Mouse (Mus musculus) megakaryocyte, adult 5-6 weeks (primary cell): ENCODE measurements around the gene Trim8. TPM values are rescaled to one million over a fixed set of nuclear protein-coding genes. Genes with fewer than 3 reads are reported as not detected.

Experiments
- ATAC-seq: 2 replicates; pipeline ENCODE4 v1.8.0; 2016; ENCODE audit warnings: mild to moderate bottlenecking, inconsistent platforms; ENCODE audit not compliant: poor library complexity, severe bottlenecking
- total RNA-seq, 2 experiments: library from RNA; stranded (forward) in 1 of 2; stranded (reverse) in 1 of 2; fragments of 153-499, 151-499 nt in 1 of 2; fragments of 221-1000, 200-1000 nt in 1 of 2; gene quantifications; 2 replicates each; pipeline versions ENCODE4 v1.2.3 to v1.2.4; 2015 to 2017

Trim8 gene
- total RNA-seq, 2 experiments from 2014 or later, result 18.2 to 20.1 TPM

GRCm38 (mm10) chr19:46479306-46480075, 22.0 kb upstream of the Trim8 start:
- no peak for ATAC-seq

- ATAC-seq, result no peak
Measured at GRCm38 (mm10) chr19:46480624-46481345, 20.7 kb upstream of the Trim8 start.

DNA sequence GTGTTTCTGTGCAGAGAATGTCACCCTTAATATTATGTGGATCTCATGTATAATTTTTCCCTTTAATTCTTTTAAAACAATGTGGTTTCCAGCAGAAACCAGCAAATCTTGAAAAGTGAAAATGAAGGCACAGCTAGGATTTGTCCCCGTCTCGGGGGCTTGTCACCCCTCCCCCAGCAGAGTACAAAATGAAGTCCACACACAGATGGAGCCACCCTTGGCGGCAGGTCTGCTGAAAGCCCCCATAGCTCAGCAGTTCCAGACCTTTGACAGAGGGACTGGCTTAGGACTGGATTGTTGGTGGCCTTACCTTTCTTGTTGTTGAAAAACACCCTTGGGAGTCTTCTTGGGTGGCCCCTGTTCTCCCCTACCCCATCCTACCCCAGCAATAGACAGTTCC, 20.1 kb upstream of the Trim8 start:
- ATAC-seq, result no peak

DNA sequence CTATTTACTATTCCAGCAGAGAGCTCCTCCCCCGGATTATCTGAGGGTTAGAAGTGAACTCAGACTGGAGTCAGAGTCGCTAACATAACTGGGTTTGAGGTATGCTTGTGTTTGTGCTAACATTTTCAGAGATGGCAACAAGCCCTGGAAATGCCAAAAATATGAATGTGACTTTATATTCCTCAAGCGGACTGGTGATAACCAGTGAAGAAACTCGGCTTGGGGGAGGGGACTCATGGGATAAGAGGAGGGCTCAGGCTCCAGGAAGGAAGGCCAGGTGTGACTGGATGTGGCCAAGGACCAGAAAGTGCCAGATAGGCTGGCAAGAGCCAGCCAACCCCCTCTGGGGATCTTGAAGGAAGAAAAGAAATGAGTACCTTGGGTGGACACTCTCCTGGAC, 19.7 kb upstream of the Trim8 start:
- no peak for ATAC-seq

DNA sequence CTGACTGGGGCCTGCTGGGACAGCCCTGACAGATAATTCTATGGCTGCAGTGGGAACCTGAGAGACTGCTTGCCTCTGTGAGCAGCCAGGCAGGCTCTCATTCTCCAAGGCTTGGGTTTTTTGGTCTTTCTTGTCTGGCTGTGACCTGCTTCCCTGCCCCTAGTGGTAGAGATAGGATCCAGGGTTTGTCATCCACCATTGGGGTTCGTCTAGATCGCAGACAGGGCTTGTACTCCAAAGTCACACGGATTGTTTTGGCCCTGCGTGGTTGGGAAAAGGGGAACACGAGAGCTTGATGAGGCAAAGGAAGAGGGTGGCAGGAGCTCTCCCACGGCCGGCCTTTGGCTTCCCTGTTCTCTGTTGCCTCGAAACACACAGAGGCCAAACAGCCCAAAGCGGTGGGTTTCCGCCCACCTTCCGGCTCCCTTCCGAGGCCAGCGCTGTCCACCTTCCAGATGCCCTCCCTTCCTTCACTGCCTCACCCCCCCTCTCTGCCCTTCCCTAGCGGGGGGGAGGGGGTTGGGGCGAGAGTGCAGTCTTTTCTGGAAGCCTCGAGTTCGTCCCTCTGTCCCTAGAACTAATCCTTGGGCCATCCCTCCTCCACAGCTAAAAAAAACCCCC, 18.5 kb upstream of the Trim8 start:
- 0 out of 2 replicates have a peak, but pooled peaks have one; percentile 19 for ATAC-seq

GRCm38 (mm10) chr19:46483701-46484328, 17.7 kb upstream of the Trim8 start:
- ATAC-seq, result no peak

DNA sequence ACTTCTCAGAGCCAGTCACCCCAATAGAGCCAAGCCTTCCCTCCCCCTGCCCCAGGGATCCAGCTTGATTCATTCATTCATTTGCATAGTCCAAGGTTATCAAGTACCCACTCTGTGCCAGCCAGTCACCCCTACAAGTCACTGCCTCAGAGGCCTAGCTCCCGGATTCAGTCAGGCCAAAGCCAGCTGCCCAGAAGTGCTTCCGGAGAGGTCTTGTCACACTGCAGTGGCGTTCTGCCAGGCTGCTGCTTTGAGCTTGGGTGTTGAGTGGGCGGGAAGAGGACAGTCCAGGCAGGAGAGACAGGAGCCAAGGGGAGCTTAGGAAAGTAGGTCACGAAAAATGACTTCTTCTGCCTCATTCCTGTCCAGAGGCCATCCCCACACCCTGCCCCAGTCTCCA, 17.0 kb upstream of the Trim8 start:
- no peak for ATAC-seq

- no peak for ATAC-seq
Measured at GRCm38 (mm10) chr19:46485847-46486246, 15.7 kb upstream of the Trim8 start.

GRCm38 (mm10) chr19:46486709-46487108, 14.8 kb upstream of the Trim8 start:
- peak; percentile 76 for ATAC-seq

DNA sequence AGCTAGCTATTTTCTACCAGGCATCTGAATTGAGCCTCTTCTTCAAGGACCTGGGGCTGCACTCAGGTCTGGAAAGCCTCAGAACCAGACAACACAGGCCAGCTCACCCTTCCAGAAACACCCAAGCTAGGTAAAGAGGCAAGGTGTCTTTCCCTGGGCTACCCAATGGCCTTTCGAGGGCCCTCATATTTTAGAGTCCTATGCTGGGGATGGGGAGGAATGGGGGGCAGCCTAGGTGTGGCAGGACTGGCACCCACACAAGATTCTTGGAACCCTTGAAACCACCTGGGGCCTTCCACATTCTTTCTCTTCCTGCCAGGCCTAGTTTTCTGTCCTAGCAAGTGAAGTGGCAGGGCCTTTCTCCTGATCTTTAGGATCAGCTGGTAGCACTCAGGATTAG, 12.1 kb upstream of the Trim8 start:
- ATAC-seq, result no peak

GRCm38 (mm10) chr19:46490634-46491033, 10.9 kb upstream of the Trim8 start:
- no peak for ATAC-seq

DNA sequence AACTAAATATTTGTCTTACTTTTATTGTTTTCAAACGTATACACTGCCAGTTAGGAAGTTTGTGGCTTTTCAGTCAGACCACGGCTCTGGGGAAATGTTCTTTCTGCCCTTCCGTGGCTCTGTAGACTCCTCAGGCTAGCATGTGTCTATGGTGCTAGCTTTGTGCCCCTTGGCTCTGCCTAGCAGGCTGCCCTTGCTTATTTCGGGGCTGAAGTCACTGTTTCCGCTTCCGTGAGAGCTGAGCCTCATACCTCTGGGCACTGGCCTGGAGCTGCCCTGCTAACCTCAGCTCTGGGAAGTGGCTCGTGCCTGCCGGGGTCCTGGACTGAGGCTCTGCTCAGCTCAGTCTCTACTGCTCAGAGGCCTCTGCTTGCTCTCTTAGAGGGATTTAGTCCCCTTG, 6.4 kb upstream of the Trim8 start:
- no peak for ATAC-seq

GRCm38 (mm10) chr19:46497230-46497629, 4.3 kb upstream of the Trim8 start:
- ATAC-seq, result no peak

- ATAC-seq, result no peak
Measured at GRCm38 (mm10) chr19:46499539-46499835, 2.0 kb upstream of the Trim8 start.

GRCm38 (mm10) chr19:46499836-46500580, 1.5 kb upstream of the Trim8 start:
- ATAC-seq, result peak; percentile 54

- no peak for ATAC-seq
Measured at GRCm38 (mm10) chr19:46500581-46501341, 741 bp upstream of the Trim8 start.

DNA sequence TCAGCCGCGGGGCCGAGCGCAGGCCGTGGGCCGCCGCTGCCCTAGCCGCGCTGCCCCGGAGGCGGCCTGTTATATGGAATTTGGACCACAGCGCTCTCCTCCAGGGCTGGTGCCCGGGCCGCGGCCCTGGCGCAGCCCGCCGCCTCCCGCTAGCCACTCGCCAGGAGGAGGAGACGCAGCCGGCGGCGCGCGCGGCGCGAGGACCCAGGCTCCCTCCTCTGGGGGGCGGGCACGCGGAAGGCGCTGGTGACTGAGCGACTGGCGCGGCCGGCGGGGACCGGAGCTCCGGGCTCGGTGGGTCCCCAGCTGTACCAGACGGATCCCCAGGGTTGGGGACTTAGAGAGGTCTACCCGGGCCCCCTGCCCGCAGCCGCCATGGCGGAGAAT, 560 bp downstream of the Trim8 start:
- ATAC-seq, result no peak

GRCm38 (mm10) chr19:46502471-46503166, 1.1 kb downstream of the Trim8 start:
- ATAC-seq, result peak; percentile 16

DNA sequence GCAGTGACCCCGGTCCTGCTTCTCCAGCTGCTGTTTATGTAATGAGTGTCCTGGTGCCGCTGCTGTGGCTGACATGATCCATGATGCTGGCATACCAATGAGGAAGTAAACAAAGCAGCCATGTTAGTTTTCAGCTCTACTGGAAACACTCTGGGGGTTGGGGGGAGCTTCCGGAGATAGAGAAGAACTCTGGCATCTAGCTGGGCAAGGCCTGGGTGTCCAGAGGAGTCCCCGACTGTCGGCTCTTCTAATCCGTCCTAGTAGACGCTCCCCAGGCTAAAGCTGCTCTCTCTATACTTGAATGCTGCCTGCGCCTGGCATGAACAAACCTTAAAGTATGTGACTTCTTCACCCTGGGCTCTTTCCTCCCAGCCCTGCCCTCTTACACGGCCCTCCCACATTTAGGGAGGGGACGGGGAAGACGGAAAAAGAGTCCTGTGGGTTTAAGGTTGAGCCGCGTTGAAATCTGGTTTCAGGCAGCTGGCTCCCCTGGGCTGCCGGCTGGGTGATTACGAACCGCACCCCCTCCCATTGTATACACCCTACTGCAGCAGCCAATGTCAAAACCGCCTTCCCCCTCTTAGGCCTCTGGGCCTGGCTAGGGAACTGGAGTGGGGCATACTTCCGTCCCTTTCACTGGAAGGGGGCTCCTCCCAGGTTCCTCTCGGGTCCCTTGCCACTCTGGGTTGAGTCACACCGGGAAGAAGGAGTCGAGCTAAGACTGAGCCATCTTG, 2.0 kb downstream of the Trim8 start:
- ATAC-seq, result peak; percentile 38
